Mouse (Mus musculus): ENCODE measurements at regions not wholly inside any gene's neighbourhood (a gene's known extent, or its start where the extent isn't known, plus 50 kb on each side); places are given as distances from the start of the nearest gene placed in this dataset.

DNA sequence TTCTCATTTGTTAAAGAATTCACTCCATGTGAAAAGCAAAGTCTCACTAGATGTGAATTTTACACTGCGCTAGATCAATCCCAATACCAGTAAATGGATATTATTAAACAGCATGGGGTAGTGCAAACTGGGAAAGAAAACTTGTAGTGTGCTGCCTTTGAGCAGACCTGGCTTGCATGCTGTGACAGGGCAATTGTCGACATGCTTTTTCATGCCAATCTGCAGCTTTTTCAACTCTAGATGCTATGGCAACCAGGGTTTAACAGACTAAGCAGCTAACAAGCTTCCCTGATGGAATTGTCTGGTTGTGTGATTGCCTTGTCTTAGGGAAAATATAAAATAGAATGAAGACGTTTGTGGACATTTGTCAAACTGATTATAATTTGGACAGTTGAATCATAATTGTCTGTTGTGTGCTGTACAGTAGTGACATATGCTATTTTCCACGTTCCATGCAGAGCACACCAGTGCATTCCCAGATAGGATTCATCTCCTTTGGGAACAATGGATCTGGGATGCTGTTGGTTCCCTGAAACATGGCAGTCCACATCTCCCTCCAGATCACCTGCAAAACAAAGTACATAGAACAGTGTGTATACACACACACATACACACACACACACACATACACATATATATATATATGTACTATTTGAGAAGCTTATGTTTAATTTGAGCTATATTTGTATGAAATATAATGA lies 99.2 kb downstream of the Gm43517 start:
- Histone ChIP-seq H3K27me3 (ENCODE audit: insufficient read depth, low read length) (no peaks in the 10 kb centered on the region), H3K4me2 (ENCODE audit: low read depth, low read length, poor library complexity, severe bottlenecking) (no peak overlapping the region), H3K27ac (ENCODE audit: low read depth, low read length) (no peak overlapping the region), H3K9me3 (ENCODE audit: low read length) (no peaks in the 10 kb centered on the region), H3K36me3 (ENCODE audit: insufficient read depth, low read length) (no peaks in the 10 kb centered on the region), H3K9ac (replicated peaks; ENCODE audit: low read length, poor library complexity, severe bottlenecking) (no peak overlapping the region), H3K4me1 (ENCODE audit: insufficient read depth, low read length) (no peaks in the 10 kb centered on the region), H3K4me3 (ENCODE audit: low read depth, low read length) (no peak overlapping the region)
- 16% methylated on average over 4 of the region's 4 CpGs for WGBS
- no peak for TF ChIP-seq CTCF (IDR thresholded peaks at IDR 0.05)
- peak; percentile 84 for ATAC-seq (ENCODE audit: low FRiP score)
- DNase-seq (ENCODE audit: low spot score) = peak; percentile 66

DNA sequence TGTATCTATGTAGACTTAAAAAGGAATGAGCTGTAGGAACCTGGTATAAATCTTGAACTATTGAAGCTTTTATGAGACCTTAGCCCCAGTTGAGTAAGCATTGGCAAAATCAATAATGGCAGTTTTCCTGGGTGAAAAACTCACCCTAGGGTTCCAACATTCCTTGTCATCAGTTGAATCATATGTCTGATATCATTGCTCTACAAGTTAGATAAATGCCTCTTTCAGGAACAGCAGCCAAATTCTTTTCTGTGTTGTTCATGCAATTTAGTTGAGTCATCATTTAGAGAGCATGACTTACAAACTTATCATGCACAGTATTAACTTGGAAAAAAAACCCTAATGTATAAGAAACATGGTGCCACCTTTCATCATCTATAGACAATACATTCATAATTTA lies 128.2 kb downstream of the Gm43517 start:
- no peak for ATAC-seq (ENCODE audit: low FRiP score)
- no peaks in the 10 kb centered on the region for H3K4me1 ChIP-seq (ENCODE audit: insufficient read depth, low read length)
- DNase-seq (ENCODE audit: low spot score) = no peak

DNA sequence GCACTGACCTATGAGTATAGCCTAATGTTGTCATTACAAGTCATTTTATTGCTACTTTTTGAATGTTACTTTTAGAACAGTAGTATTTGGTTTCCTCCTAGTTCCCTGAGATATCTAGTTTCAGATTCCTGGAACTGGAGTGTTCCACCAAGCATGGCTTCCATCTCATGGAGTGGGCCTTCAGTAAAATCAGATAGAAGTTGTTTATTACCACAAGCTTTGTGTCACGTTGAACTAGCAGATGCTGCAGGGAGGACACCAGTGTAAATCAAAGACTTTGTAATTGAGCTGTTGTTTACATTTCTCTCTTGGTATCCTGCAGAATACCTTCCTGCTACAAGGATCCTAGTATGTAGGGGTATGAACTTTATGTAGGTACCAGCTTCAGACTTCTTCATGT lies 129.6 kb downstream of the Gm43517 start:
- Histone ChIP-seq H3K9me3 (ENCODE audit: low read length) (no peaks in the 10 kb centered on the region), H3K27me3 (ENCODE audit: insufficient read depth, low read length) (no peaks in the 10 kb centered on the region), H3K4me2 (ENCODE audit: low read depth, low read length, poor library complexity, severe bottlenecking) (no peak overlapping the region), H3K27ac (ENCODE audit: low read depth, low read length) (no peak overlapping the region), H3K9ac (replicated peaks; ENCODE audit: low read length, poor library complexity, severe bottlenecking) (no peak overlapping the region), H3K4me3 (ENCODE audit: low read depth, low read length) (no peak overlapping the region), H3K36me3 (ENCODE audit: insufficient read depth, low read length) (no peaks in the 10 kb centered on the region), H3K4me1 (ENCODE audit: insufficient read depth, low read length) (no peaks in the 10 kb centered on the region)
- no peak for DNase-seq (ENCODE audit: low spot score)
- 67% methylated on average over 1 of the region's 1 CpGs for WGBS
- TF ChIP-seq CTCF (IDR thresholded peaks at IDR 0.05) = no peak
- no peak for ATAC-seq (ENCODE audit: low FRiP score)

More for the DNA sequence above, 128.2 kb downstream of the Gm43517 start:
- no peaks in the 10 kb centered on the region for H3K36me3 ChIP-seq (ENCODE audit: insufficient read depth, low read length)
- TF ChIP-seq CTCF (IDR thresholded peaks at IDR 0.05) = no peak
- no peak overlapping the region for H3K4me2 ChIP-seq (ENCODE audit: low read depth, low read length, poor library complexity, severe bottlenecking)
- no peak overlapping the region for H3K4me3 ChIP-seq (ENCODE audit: low read depth, low read length)
- no peaks in the 10 kb centered on the region for H3K27me3 ChIP-seq (ENCODE audit: insufficient read depth, low read length)
- H3K9ac ChIP-seq (replicated peaks; ENCODE audit: low read length, poor library complexity, severe bottlenecking) = no peak overlapping the region
- H3K27ac ChIP-seq (ENCODE audit: low read depth, low read length) = no peak overlapping the region
- H3K9me3 ChIP-seq (ENCODE audit: low read length) = no peaks in the 10 kb centered on the region
